Mouse (Mus musculus): ENCODE results near the gene Pcgf5. TPM values are rescaled to one million over a fixed set of nuclear protein-coding genes. Genes with fewer than 3 reads are reported as not detected.

The Pcgf5 gene
- polyA plus RNA-seq, 1 experiment from 2014 or later, result 7.1 TPM

DNA sequence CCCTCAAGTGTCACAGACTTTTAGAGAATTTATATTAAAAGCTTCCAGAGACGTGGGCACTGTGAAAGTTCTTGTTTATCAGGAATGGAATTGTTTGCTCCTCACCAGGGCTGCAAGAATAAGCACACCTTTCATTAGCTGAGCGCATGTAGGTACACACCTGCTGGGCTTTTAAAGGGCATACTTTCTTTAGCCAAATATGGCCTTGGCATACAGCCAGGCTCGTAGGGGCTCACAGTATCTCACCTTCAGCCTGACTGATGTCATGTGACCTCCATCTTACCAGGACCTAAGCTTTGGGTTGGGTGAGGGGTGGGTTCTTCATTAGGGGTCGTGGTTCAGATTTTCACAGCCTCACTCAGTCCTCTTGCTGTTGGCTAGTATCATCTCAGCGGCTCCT lies 149.6 kb downstream of the Pcgf5 start:
- Histone ChIP-seq H3K9me3 (no peaks in the 10 kb centered on the region), H3K36me3 (no peaks in the 10 kb centered on the region), H3K9ac (no peak overlapping the region), H3K4me3 (no peak overlapping the region), H3K4me2 (replicated peaks) (no peak overlapping the region), H3K4me1 (no peaks in the 10 kb centered on the region), H3K27ac (no peak overlapping the region), H3K27me3 (no peaks in the 10 kb centered on the region)
- ATAC-seq (ENCODE audit: low FRiP score, low read depth), result no peak
- WGBS, result 66% methylated on average over 5 of the region's 5 CpGs

DNA sequence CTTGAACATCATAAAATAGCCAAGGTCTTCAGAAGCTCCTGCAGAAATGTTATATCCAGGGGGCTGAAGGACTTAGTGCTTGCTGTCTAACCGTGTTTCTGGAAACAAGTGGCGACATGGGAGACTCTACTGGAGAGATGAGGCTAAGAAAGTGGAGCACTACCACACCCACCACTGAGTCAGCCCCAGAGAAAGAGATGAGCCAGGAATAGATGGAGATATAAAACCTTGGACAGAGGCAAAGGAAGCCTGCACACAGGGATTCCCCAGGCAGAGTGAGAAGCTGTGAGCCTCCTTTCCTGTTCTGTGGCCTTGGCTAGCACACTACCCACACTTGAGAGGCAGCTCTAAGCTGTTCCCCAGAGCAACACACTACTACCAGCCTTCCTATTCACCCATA lies 156.6 kb downstream of the Pcgf5 start:
- WGBS, result 89% methylated on average over 2 of the region's 2 CpGs
- Histone ChIP-seq H3K4me3 (no peak overlapping the region), H3K36me3 (no peaks in the 10 kb centered on the region)

More for the DNA sequence above, 156.6 kb downstream of the Pcgf5 start:
- H3K4me1 ChIP-seq, result no peaks in the 10 kb centered on the region
- no peak overlapping the region for H3K4me2 ChIP-seq (replicated peaks)
- no peaks in the 10 kb centered on the region for H3K9me3 ChIP-seq
- ATAC-seq (ENCODE audit: low FRiP score, low read depth), result no peak
- no peaks in the 10 kb centered on the region for H3K27me3 ChIP-seq
- H3K9ac ChIP-seq, result no peak overlapping the region
- no peak overlapping the region for H3K27ac ChIP-seq

Other genes with a start within 250 kb of the Pcgf5 start
- gene Ankrd1, start 228.2 kb upstream of the Pcgf5 start, polyA plus RNA-seq (2015; fragmentation: Nextera tagmentation; extraction: Ambion mirVana), result 1.7 and 2.8 TPM in 2 replicates
- gene Hectd2, start 206.3 kb downstream of the Pcgf5 start, polyA plus RNA-seq (2015; fragmentation: Nextera tagmentation; extraction: Ambion mirVana), result 2.7 and 3.1 TPM in 2 replicates

Measured in limb, embryonic 13.5 days (tissue).